ENCODE assay signal across 27 mouse cellular contexts in the genomic region with DNA sequence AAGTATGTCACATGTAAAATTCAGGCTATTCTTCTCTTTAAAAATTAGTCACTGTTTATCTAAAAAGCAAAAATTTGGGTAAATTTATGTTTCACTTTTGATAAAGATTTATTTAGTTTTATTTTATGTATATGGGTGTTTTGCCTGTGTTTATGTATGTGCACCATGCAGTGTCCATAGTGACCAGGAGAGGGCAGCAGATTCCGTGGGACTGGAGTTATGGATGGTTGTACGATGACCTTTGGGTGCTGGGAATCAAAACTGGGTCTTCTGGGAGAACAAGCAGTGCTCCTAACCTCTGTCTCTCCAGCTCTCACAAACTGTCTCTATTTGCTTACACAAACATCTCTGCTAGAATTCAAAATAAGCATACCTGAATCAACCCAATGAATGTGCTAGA.
DNase-seq lines count a peak whose midpoint lies in the region; ATAC-seq and TF ChIP-seq lines count a peak whose summit lies in the region.
"Had no signal": no experiment of that assay in that cellular context is flagged by ENCODE, and none has a peak within 500 bp of the region (broad histone marks: within the 10 kb centered on the region; RNA-seq: fewer than 3 reads in every experiment).

No protein-coding gene starts in this region.

- no peak overlapping the region for H3K4me2 ChIP-seq in liver, embryonic 14.5 days (ENCODE audit: low read depth)
- H3K4me2 ChIP-seq in liver, embryonic 11.5 days, result no peak overlapping the region
- H3K4me2 ChIP-seq: embryonic facial prominence, embryonic 12.5 days; heart, embryonic 13.5 days; hindbrain, embryonic 12.5 days; intestine, embryonic 15.5 days; midbrain, embryonic 12.5 days; neural tube, embryonic 13.5 days had no signal

- WGBS in heart, adult 2 months, result 82% methylated on average over 2 of the region's 2 CpGs
- 51% methylated on average over 2 of the region's 2 CpGs for WGBS in liver, embryonic 14.5 days (ENCODE audit: insufficient replicate concordance)
- 74% methylated on average over 2 of the region's 2 CpGs for WGBS in liver, embryonic 11.5 days
- WGBS in bone marrow, adult 2 months, result 80% methylated on average over 2 of the region's 2 CpGs

- intact Hi-C loops in heart, adult 2 months (cut with DNase I), result no loop called here
- intact Hi-C loops in heart, postnatal 14 days (cut with DNase I), result no loop called here

- peak; percentile 10; the same call in 1 of the 2 replicates for TF ChIP-seq CTCF in heart, adult 2 months (IDR thresholded peaks at IDR 0.05)
- TF ChIP-seq CTCF in liver, embryonic 14.5 days (IDR thresholded peaks at IDR 0.05; ENCODE audit: low read depth), result peak; percentile 56
- TF ChIP-seq CTCF in E14TG2a.4 (conservative IDR thresholded peaks at IDR 0.05; ENCODE audit: low read length), result peak; percentile 51
- peak; percentile 29; the same call in 1 of the 2 replicates for TF ChIP-seq CTCF in bone marrow, adult 2 months (IDR thresholded peaks at IDR 0.05; ENCODE audit: control insufficient read depth, insufficient read depth, low read length)

- DNase-seq in heart, adult 2 months, result no peak
- no peak for DNase-seq in heart, postnatal 14 days
- no peak for DNase-seq in liver, embryonic 14.5 days (ENCODE audit: low read depth in 3 of 3, low spot score in 3 of 3)
- no peak for DNase-seq in liver, embryonic 11.5 days (ENCODE audit: low spot score)
- no peak for DNase-seq in adrenal gland, adult 18-20 months (ENCODE audit: low spot score in 2 of 2)
- DNase-seq: adrenal gland, adult 8-10 months; cerebellum, adult 11-12 months; cerebellum, adult 9-11 months; embryo, embryonic 11 days; gastrocnemius, adult 2 months; heart, postnatal 10 days; kidney, postnatal 4 days; liver; lung, adult 18-20 months; right cerebral cortex, postnatal 4 days; thymus, postnatal 4 days had no signal

- no peak overlapping the region for H3K27ac ChIP-seq in heart, adult 2 months
- H3K27ac ChIP-seq in liver, embryonic 14.5 days, result no peak overlapping the region
- no peak overlapping the region for H3K27ac ChIP-seq in liver, embryonic 11.5 days (ENCODE audit: low read depth, low read length)
- no peak overlapping the region for H3K27ac ChIP-seq in bone marrow, adult 2 months (ENCODE audit: control insufficient read depth, insufficient read depth, low read depth, low read length, poor library complexity)
- H3K27ac ChIP-seq: embryonic facial prominence, embryonic 12.5 days; gastrocnemius, adult 2 months; heart, embryonic 13.5 days; hindbrain, embryonic 12.5 days; hindbrain, postnatal 0 days; intestine, embryonic 15.5 days; midbrain, embryonic 12.5 days; neural tube, embryonic 13.5 days had no signal

- no peaks in the 10 kb centered on the region for H3K4me1 ChIP-seq in heart, adult 2 months (ENCODE audit: control insufficient read depth, insufficient read depth, low read length)
- H3K4me1 ChIP-seq in liver, embryonic 14.5 days (replicated peaks; ENCODE audit: control insufficient read depth in 2 of 2, insufficient read depth in 2 of 2, low read length in 1 of 2), result no peaks in the 10 kb centered on the region
- H3K4me1 ChIP-seq in liver, embryonic 11.5 days (replicated peaks; ENCODE audit: control insufficient read depth, insufficient read depth, low read length), result no peaks in the 10 kb centered on the region
- H3K4me1 ChIP-seq in E14TG2a.4 (replicated peaks; ENCODE audit: low read depth, low read length), result no peaks in the 10 kb centered on the region
- no peaks in the 10 kb centered on the region for H3K4me1 ChIP-seq in bone marrow, adult 2 months (ENCODE audit: control insufficient read depth, insufficient read depth, low read length)
- H3K4me1 ChIP-seq: embryonic facial prominence, embryonic 12.5 days; heart, embryonic 13.5 days; hindbrain, embryonic 12.5 days; intestine, embryonic 15.5 days; midbrain, embryonic 12.5 days; neural tube, embryonic 13.5 days had no signal

- H3K9me3 ChIP-seq in liver, embryonic 14.5 days (ENCODE audit: control insufficient read depth, low read length), result no peaks in the 10 kb centered on the region; the same call in 1 of the 2 replicates
- peaks cover 7% of the 10 kb centered on the region; the same call in 1 of the 2 replicates for H3K9me3 ChIP-seq in liver, embryonic 11.5 days (ENCODE audit: control insufficient read depth, low read length)
- H3K9me3 ChIP-seq in E14TG2a.4 (ENCODE audit: low read length), result peaks cover 24% of the 10 kb centered on the region
- H3K9me3 ChIP-seq: intestine, embryonic 15.5 days had no signal

- H3K79me2 ChIP-seq in heart, adult 2 months (replicated peaks; ENCODE audit: control insufficient read depth, insufficient read depth, low read length), result no peaks in the 10 kb centered on the region

- TF ChIP-seq POLR2A in heart, adult 2 months (IDR thresholded peaks at IDR 0.05; ENCODE audit: insufficient read depth, low read depth, low read length), result no peak
- TF ChIP-seq POLR2A in bone marrow, adult 2 months (IDR thresholded peaks at IDR 0.05; ENCODE audit: borderline replicate concordance, control insufficient read depth, low read depth, low read length), result no peak

- H3K9ac ChIP-seq in heart, adult 2 months (ENCODE audit: low read depth, low read length), result no peak overlapping the region
- H3K9ac ChIP-seq in liver, embryonic 14.5 days (replicated peaks), result no peak overlapping the region
- H3K9ac ChIP-seq in liver, embryonic 11.5 days (ENCODE audit: low read depth, low read length), result no peak overlapping the region
- H3K9ac ChIP-seq: embryonic facial prominence, embryonic 12.5 days; heart, embryonic 13.5 days; hindbrain, embryonic 12.5 days; intestine, embryonic 15.5 days; midbrain, embryonic 12.5 days; neural tube, embryonic 13.5 days had no signal

- no peaks in the 10 kb centered on the region for H3K27me3 ChIP-seq in heart, adult 2 months (ENCODE audit: control insufficient read depth, insufficient read depth, low read length)
- no peaks in the 10 kb centered on the region for H3K27me3 ChIP-seq in liver, embryonic 14.5 days (ENCODE audit: control insufficient read depth, insufficient read depth, low read length)
- no peaks in the 10 kb centered on the region for H3K27me3 ChIP-seq in liver, embryonic 11.5 days (replicated peaks; ENCODE audit: control insufficient read depth, insufficient read depth, low read length)
- H3K27me3 ChIP-seq in E14TG2a.4 (ENCODE audit: insufficient read depth, low read length), result peaks cover 31% of the 10 kb centered on the region
- H3K27me3 ChIP-seq: intestine, embryonic 15.5 days; midbrain, embryonic 12.5 days had no signal

- no peak for TF ChIP-seq EP300 in heart, adult 2 months (IDR thresholded peaks at IDR 0.05; ENCODE audit: insufficient read depth, low read depth, low read length)
- no peak for TF ChIP-seq EP300 in liver, embryonic 14.5 days (IDR thresholded peaks at IDR 0.05; ENCODE audit: low read depth)

- ATAC-seq in liver, embryonic 14.5 days (ENCODE audit: insufficient read depth), result no peak
- ATAC-seq in liver, embryonic 11.5 days (replicated peaks; ENCODE audit: low FRiP score), result no peak
- ATAC-seq: activated CD4-positive, CD25-positive, alpha-beta regulatory T cell, adult 4 months; forebrain, embryonic 16.5 days; hindbrain, postnatal 0 days; intestine, embryonic 15.5 days had no signal

- no peaks in the 10 kb centered on the region for H3K36me3 ChIP-seq in heart, adult 2 months (ENCODE audit: control insufficient read depth, insufficient read depth, low read length)
- no peaks in the 10 kb centered on the region for H3K36me3 ChIP-seq in liver, embryonic 14.5 days (replicated peaks; ENCODE audit: control insufficient read depth, insufficient read depth, low read depth)
- H3K36me3 ChIP-seq in liver, embryonic 11.5 days (ENCODE audit: control insufficient read depth, insufficient read depth, low read length), result no peaks in the 10 kb centered on the region
- no peaks in the 10 kb centered on the region for H3K36me3 ChIP-seq in E14TG2a.4 (ENCODE audit: insufficient read depth, low read length)
- H3K36me3 ChIP-seq: embryonic facial prominence, embryonic 12.5 days; hindbrain, embryonic 12.5 days; intestine, embryonic 15.5 days; midbrain, embryonic 12.5 days; neural tube, embryonic 13.5 days had no signal

- no peak overlapping the region for H3K4me3 ChIP-seq in heart, adult 2 months
- H3K4me3 ChIP-seq in liver, embryonic 14.5 days (ENCODE audit: insufficient read depth in 1 of 2, low read depth in 2 of 2, low read length in 2 of 2), result no peak overlapping the region
- H3K4me3 ChIP-seq in liver, embryonic 11.5 days (ENCODE audit: low read depth, low read length), result no peak overlapping the region
- no peak overlapping the region for H3K4me3 ChIP-seq in E14TG2a.4 (replicated peaks; ENCODE audit: low read length)
- no peak overlapping the region for H3K4me3 ChIP-seq in bone marrow, adult 2 months (replicated peaks; ENCODE audit: control insufficient read depth, low read depth, low read length)
- H3K4me3 ChIP-seq: embryonic facial prominence, embryonic 12.5 days; gastrocnemius, adult 2 months; heart, embryonic 13.5 days; hindbrain, embryonic 12.5 days; intestine, embryonic 15.5 days; midbrain, embryonic 12.5 days; neural tube, embryonic 13.5 days had no signal
